Mouse (Mus musculus): ENCODE results near the gene Nobox.

The Nobox gene

DNA sequence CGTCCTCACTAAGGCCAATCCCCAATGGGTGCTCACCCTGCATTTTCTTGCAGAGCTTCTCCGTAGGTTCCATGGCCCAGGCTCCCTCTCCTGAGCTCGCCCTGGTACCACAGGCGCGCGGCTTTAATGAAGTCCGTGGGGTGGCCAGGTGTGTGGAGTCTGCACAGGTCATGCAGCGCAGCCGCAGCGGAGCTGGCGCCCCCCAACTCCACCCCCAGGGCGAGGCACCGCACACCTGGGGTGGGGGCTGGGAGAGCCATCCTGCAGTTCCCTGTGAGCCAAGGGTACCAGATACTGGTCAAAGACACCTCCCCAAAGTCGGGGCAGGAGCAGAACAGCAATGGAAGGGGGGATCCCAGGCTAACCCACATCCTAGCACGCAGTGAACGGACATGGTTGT, at the start of gene Nobox:
Gene Nobox (minus strand): TSS at position 101 of the 400 bp plus-strand sequence.
- no peak for DNase-seq (ENCODE audit: low spot score)

DNA sequence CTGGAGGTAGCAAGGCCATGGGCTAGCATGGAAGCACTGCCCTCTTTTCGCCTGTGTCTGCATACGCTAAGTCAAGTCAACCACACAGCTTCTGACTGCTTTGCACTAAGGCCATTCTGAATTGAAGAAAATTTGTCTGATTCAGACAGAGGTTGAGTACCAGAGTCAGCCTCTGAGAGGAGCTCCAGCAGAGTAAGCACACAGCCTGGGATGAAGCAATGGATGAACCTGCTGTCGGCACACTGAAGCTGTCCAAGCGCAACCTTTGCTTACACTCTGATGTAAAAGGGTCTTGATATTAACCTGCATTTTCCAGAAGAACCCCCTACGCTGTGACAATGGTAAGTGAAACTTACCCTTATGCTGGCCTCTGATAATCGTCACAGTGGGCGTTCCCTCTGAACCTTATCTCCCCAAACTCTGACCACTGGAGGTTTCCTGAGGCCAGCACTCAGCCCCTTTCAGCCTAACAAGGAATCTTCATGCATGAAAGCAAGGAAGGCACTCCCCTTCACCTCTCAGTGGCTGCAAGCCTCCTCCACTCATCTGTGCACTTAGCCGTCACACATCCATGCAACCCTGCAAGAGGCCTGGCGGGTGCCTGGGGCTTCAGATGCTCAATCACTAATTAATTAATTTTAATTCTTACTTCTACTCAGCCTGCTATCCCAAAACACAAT, 45.3 kb upstream of the Nobox start:
- no peak for DNase-seq (ENCODE audit: low spot score)

GRCm38 (mm10) chr6:43353446-43353845, 44.1 kb upstream of the Nobox start:
- DNase-seq (ENCODE audit: low spot score): no peak

DNA sequence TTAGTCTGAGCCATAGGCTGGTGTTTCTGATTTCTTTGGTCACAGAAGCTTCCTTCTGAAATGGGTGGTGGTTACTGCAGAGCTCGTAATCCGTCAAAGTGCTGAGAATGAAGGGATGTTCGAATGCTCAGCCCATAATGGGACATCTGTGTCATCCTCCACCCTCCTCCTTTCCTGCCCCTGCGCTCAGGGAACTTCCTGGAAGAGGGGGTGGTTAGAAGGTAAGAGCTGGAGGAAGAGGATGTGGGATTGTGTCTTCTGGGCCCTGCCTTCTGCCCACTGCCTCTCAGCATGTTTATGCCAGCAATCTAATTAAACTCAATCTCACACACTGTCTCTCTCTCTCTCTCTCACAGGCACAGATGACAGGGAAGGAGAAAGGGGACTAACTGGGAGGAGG, 39.7 kb upstream of the Nobox start:
- DNase-seq (ENCODE audit: low spot score): no peak

GRCm38 (mm10) chr6:43347637-43348036, 38.3 kb upstream of the Nobox start:
- DNase-seq (ENCODE audit: low spot score): no peak

GRCm38 (mm10) chr6:43343006-43343405, 33.7 kb upstream of the Nobox start:
- DNase-seq (ENCODE audit: low spot score): no peak

DNA sequence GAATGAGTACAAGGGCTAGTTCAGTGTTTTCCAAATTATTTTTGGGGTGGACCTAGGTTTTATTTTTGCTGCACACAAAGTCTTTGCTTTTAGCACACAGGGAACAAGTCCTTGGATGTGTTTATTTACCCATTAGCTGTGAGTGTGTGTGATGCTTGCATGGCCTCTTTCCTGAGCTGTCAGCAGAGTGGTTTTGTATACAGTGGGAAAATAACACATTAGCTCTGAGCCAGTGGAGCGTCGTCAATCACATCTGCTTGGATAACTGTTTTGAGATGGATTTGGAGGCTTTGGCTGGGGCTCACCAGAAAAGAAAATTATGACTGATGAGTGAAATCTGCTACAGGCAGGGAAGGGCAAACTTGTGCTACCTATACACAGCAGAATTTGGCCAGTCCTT, 33.0 kb upstream of the Nobox start:
- no peak for DNase-seq (ENCODE audit: low spot score)

DNA sequence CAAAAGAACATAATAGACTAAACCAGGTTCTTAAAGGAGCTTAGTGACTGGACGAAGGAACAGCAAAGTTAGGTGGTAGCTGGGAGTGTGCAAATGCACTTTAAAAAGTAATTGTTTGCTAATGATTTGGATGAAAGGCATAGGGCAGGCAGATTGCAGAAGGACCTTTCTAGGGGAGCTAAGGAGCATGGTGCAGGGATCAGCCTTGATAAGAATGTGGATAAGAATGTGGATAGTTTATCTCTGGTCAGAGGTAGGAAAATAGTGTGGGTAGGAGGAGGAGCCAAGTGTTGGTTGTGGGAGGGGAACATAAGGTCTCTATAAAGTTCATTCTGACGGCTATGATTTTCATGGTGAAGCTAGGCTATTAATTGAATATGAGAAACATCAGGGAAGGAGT, 29.4 kb upstream of the Nobox start:
- no peak for DNase-seq (ENCODE audit: low spot score)

- DNase-seq (ENCODE audit: low spot score): no peak
These were observed 28.2 kb upstream of the Nobox start for GRCm38 (mm10) chr6:43337491-43337961.

DNA sequence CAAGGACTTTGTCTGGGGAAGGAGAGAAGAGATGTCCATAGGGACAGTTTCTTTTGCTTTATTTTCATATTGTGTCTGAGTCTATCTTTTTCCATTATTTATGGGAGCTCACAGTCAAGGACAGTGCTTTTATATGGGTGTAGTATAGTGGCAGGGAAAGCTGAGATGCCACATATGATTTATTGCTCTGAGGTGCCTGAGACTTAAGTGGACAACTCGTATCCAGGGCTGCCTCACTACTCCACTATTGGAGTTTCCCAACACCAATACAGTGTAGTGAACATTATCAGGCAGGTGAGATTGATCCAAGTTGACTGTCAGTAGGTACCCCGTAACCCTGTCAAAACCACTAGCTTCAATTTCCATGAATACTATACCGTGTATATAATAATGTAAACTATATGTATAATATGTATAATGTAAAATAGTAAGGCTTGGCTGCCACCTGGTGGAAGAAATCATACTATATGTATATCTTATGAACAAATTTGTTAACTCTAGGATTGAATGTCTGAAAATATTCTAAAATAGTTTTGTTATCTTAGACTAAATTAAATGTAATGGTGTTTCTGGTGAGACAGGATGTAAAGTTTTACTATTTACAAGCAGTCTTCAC, 26.4 kb upstream of the Nobox start:
- no peak for DNase-seq (ENCODE audit: low spot score)

DNA sequence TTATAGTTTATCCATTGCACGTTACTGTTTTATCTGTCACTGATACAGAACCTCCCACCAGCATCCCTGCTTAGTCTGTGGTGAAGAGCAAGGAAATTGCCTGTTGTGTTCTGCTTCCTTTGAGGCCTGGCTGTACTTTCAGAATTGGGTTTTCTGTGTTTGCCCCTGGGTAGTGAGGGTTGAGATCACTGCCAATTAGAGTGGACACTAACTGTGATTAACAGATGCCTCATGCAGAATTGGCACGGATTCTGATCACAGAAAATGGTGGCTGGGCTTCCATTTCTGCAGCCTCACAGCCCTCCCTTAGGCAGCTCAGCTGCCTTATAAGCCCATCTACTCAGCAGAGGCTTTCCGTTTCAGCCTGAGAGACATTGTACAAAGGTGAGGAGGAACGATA, 24.1 kb upstream of the Nobox start:
- DNase-seq (ENCODE audit: low spot score): no peak

GRCm38 (mm10) chr6:43312961-43313656, 3.8 kb upstream of the Nobox start:
- no peak for DNase-seq (ENCODE audit: low spot score)

GRCm38 (mm10) chr6:43312546-43312945, 3.2 kb upstream of the Nobox start:
- DNase-seq (ENCODE audit: low spot score): no peak

DNA sequence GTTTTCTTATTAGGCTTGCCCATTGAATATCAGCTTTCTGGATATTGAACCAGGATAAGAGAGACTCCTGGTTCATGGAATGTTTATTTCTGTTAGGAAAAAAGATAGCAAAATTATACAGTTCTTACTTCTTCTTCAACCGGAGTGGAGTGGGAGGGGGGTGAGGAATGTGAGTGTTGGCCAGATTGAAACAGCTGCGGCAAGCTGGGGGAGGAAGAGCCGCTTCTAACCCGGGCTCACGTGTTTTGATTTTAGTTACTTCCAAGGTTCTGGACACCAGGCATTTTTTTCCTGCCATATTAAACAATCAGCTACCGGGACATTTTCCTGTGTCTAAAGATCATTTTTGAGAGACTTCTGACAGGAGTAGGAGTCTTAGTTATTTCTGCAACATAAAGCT, 717 bp upstream of the Nobox start:
- DNase-seq (ENCODE audit: low spot score): no peak

DNA sequence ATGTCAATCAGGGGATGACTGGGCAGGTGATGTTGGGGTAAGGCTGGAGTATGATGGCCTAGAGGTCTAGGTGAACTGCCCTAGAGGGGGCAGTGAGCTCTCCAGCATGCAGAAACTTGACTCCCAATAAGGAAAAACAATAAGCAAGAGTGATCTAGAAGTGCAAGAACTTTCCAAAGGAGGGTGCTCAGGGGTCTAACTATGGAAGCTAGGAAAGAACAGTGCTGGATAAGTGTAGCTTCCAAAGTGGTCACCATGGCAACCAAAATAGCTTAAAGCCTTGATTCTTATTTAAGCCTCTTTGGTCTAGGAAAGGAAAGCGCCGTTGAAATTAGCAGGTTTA, 11.9 kb downstream of the Nobox start:
- DNase-seq (ENCODE audit: low spot score): no peak

- no peak for DNase-seq (ENCODE audit: low spot score)
These were observed 12.4 kb downstream of the Nobox start for GRCm38 (mm10) chr6:43296798-43297507.

- DNase-seq (ENCODE audit: low spot score): no peak
These were observed 13.4 kb downstream of the Nobox start for GRCm38 (mm10) chr6:43295908-43296307.

- no peak for DNase-seq (ENCODE audit: low spot score)
These were observed 16.2 kb downstream of the Nobox start for GRCm38 (mm10) chr6:43293175-43293574.

- DNase-seq (ENCODE audit: low spot score): no peak
These were observed 16.8 kb downstream of the Nobox start for GRCm38 (mm10) chr6:43292471-43293076.

DNA sequence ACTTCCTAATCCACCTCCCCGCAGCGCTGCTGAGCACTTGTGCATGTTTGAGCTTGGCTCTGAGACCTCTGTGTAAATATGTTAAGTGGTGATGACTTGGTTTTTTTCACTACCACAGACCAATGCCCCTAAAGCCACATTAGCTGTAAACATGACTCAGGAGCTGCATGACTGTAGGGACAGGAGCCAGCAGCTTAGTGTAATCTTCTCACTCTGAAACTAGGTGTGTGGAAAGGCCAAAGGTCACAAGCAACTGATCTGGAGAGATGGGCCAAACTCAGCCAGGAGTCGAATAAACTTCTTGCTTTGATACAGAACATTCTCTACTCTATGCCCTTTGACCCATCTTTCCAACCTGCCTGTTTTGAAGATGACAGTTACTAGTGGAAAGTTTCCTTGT, 17.3 kb downstream of the Nobox start:
- no peak for DNase-seq (ENCODE audit: low spot score)

DNA sequence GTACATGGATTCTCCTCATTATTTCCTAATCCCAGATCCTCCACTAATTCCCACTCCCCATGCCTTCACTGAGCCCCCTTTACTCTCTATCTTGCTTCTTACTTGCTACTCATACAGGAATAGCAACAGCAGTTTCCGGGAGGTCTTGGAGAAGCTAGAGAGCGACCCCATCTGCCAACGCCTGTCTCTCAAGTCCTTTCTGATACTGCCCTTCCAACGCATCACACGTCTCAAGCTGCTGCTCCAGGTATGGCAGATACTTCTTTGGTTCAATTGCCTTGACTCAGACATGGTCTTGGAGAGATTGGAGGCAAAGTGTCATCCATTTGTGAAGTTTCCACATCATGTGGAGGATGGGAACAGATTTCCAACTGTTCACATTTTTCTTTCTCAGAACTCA, 28.9 kb downstream of the Nobox start:
- no peak for DNase-seq (ENCODE audit: low spot score)

- no peak for DNase-seq (ENCODE audit: low spot score)
These were observed 31.1 kb downstream of the Nobox start for GRCm38 (mm10) chr6:43278247-43278646.
